In genomic region chr5:77211236-77211635, GRCm38 (mm10) we compare ENCODE assay signal across 7 mouse cellular contexts. TPM values are rescaled to one million over a fixed set of nuclear protein-coding genes. Genes with fewer than 3 reads are reported as not detected.
DNase-seq lines count a peak whose midpoint lies in the region; ATAC-seq and TF ChIP-seq lines count a peak whose summit lies in the region.

Gene Spink2, minus strand, starts transcription at chr5:77211471.

- no peaks in the 10 kb centered on the region for H3K9me3 ChIP-seq in stomach, embryonic 16.5 days (replicated peaks; ENCODE audit: control insufficient read depth, low read length)

- ATAC-seq in stomach, embryonic 16.5 days (ENCODE audit: insufficient read depth, low FRiP score): peak; percentile 57; the same call in 1 of the 2 replicates

- TF ChIP-seq POLR2A in brain, embryonic 14.5 days (IDR thresholded peaks at IDR 0.05; ENCODE audit: borderline replicate concordance, extremely low read depth, insufficient read depth, insufficient read length, poor library complexity, severe bottlenecking): no peak

- peak within 1 kb of the TSS; percentile 35; the same call in 1 of the 2 replicates for H3K9ac ChIP-seq in stomach, embryonic 16.5 days (ENCODE audit: low read length)

- no peaks in the 10 kb centered on the region for H3K36me3 ChIP-seq in stomach, embryonic 16.5 days (ENCODE audit: control insufficient read depth, insufficient read depth, low read length)

- H3K4me2 ChIP-seq in stomach, embryonic 16.5 days (ENCODE audit: low read depth, low read length): peak within 1 kb of the TSS; percentile 61

- no peaks in the 10 kb centered on the region for H3K27me3 ChIP-seq in stomach, embryonic 16.5 days (ENCODE audit: control insufficient read depth, insufficient read depth, low read length)

- no peak within 1 kb of the TSS for H3K27ac ChIP-seq in stomach, embryonic 16.5 days (ENCODE audit: low read length)

- 5% methylated on average over 17 of the region's 18 CpGs for WGBS in stomach, embryonic 16.5 days

- no peak for TF ChIP-seq CTCF in brain, embryonic 14.5 days (IDR thresholded peaks at IDR 0.05; ENCODE audit: borderline replicate concordance, extremely low read depth, insufficient read depth, insufficient read length)

- peaks cover 4% of the 10 kb centered on the region; the same call in 1 of the 2 replicates for H3K4me1 ChIP-seq in stomach, embryonic 16.5 days (ENCODE audit: control insufficient read depth, insufficient read depth, low read length)

- DNase-seq in NIH3T3 (ENCODE audit: low read depth): peak; percentile 15
- peak; percentile 31 for DNase-seq in brain, embryonic 14.5 days (ENCODE audit: low read depth)
- DNase-seq in gonadal fat pad, adult 2 months (ENCODE audit: low read depth): no peak
- DNase-seq in kidney, postnatal 10 days: peak; percentile 70
- DNase-seq in lung, postnatal 4 days: peak; percentile 65 to 67
- DNase-seq in layer of hippocampus, adult 8-10 months (ENCODE audit: low spot score in 2 of 2): no peak

- peak within 1 kb of the TSS; percentile 37 for H3K4me3 ChIP-seq in stomach, embryonic 16.5 days (replicated peaks; ENCODE audit: low read length)

RNA-seq across cellular contexts. Expression of gene Spink2, which starts in this region (rescaled TPM):
- 0.26 and 0.74 TPM in 2 replicates for polyA plus RNA-seq in brain, embryonic 14.5 days (2012; rRNA removed)
- polyA plus RNA-seq in gonadal fat pad, adult 2 months (2012; rRNA removed): 693 and 1,083 TPM in 2 replicates
- polyA plus RNA-seq in stomach, embryonic 16.5 days (2015; fragmentation: Nextera tagmentation; extraction: Ambion mirVana): 1.3 and 3.2 TPM in 2 replicates
- total RNA-seq in layer of hippocampus, adult 8-10 months (2022): not detected

Comparison
In these comparisons a context has a peak if more than half of its experiments do, and no peak if none do; other contexts are left out.
1. RNA of gene Spink2 (polyA plus RNA-seq): 693 to 1,083 TPM in gonadal fat pad, adult 2 months; 1.3 to 3.2 TPM in stomach, embryonic 16.5 days and 0.26 to 0.74 TPM in brain, embryonic 14.5 days; every median in the first group is over 100 times any median in the second.
2. Peak in DNase-seq in brain, embryonic 14.5 days; RNA of the gene not detected or under 1 TPM.
3. DNase-seq: peak in NIH3T3 (single experiment), kidney, postnatal 10 days (single experiment) and lung, postnatal 4 days (2 of 2); none in gonadal fat pad, adult 2 months (single experiment) and layer of hippocampus, adult 8-10 months (0 of 2).